Mouse (Mus musculus): ENCODE results near the gene Stk10. TPM values are rescaled to one million over a fixed set of nuclear protein-coding genes. Genes with fewer than 3 reads are reported as not detected.

Gene Stk10
- polyA plus RNA-seq, 1 experiment from 2014 or later: 3.0 TPM

- H3K27ac ChIP-seq (replicated peaks): peak within 1 kb of the TSS; percentile 75
- no peaks in the 10 kb centered on the region for H3K9me3 ChIP-seq
- 7% methylated on average over 33 of the region's 33 CpGs for WGBS
- peaks cover 7% of the 10 kb centered on the region for H3K36me3 ChIP-seq (replicated peaks)
- DNase-seq (ENCODE audit: low spot score): peak; percentile 39
- peaks cover 37% of the 10 kb centered on the region for H3K4me1 ChIP-seq
- peaks cover 51% of the 10 kb centered on the region for H3K27me3 ChIP-seq (replicated peaks; ENCODE audit: low read depth, poor library complexity, severe bottlenecking)
- peak within 1 kb of the TSS; percentile 77 for H3K4me3 ChIP-seq
These were observed 987 bp upstream of the Stk10 start, which contains the start of gene Efcab9 for GRCm38 (mm10) chr11:32531871-32532764. Gene Efcab9, minus strand, starts transcription at chr11:32532081.

- no peaks in the 10 kb centered on the region for H3K9me3 ChIP-seq
- peaks cover 51% of the 10 kb centered on the region for H3K27me3 ChIP-seq (replicated peaks; ENCODE audit: low read depth, poor library complexity, severe bottlenecking)
- 2% methylated on average over 24 of the region's 24 CpGs for WGBS
- H3K4me1 ChIP-seq: peaks cover 50% of the 10 kb centered on the region
- no peaks in the 10 kb centered on the region for H3K36me3 ChIP-seq (replicated peaks)
- H3K27ac ChIP-seq (replicated peaks): peak overlapping the region; percentile 75
- DNase-seq (ENCODE audit: low spot score): peak; percentile 52
- peak overlapping the region; percentile 77 for H3K4me3 ChIP-seq
These were observed 567 bp downstream of the Stk10 start for GRCm38 (mm10) chr11:32533482-32534261.

- peaks cover 51% of the 10 kb centered on the region for H3K27me3 ChIP-seq (replicated peaks; ENCODE audit: low read depth, poor library complexity, severe bottlenecking)
- DNase-seq (ENCODE audit: low spot score): no peak
- no peak overlapping the region for H3K27ac ChIP-seq (replicated peaks)
- H3K9me3 ChIP-seq: no peaks in the 10 kb centered on the region
- WGBS: 71% methylated on average over 7 of the region's 7 CpGs
- peak overlapping the region; percentile 12; the same call in 1 of the 2 replicates for H3K4me3 ChIP-seq
- H3K4me1 ChIP-seq: peaks cover 53% of the 10 kb centered on the region
- H3K36me3 ChIP-seq (replicated peaks): no peaks in the 10 kb centered on the region
These were observed 1.5 kb downstream of the Stk10 start for GRCm38 (mm10) chr11:32534453-32535075.

GRCm38 (mm10) chr11:32535646-32536045 is 2.5 kb downstream of the Stk10 start:
- H3K27me3 ChIP-seq (replicated peaks; ENCODE audit: low read depth, poor library complexity, severe bottlenecking): peaks cover 50% of the 10 kb centered on the region
- no peak overlapping the region for H3K27ac ChIP-seq (replicated peaks)
- WGBS: 94% methylated on average over 4 of the region's 4 CpGs
- peaks cover 60% of the 10 kb centered on the region for H3K4me1 ChIP-seq
- H3K9me3 ChIP-seq: no peaks in the 10 kb centered on the region
- no peak overlapping the region for H3K4me3 ChIP-seq
- no peak for DNase-seq (ENCODE audit: low spot score)
- no peaks in the 10 kb centered on the region for H3K36me3 ChIP-seq (replicated peaks)

- WGBS: 42% methylated on average over 7 of the region's 7 CpGs
- Histone ChIP-seq H3K36me3 (replicated peaks) (no peaks in the 10 kb centered on the region), H3K4me3 (no peak overlapping the region), H3K27me3 (replicated peaks; ENCODE audit: low read depth, poor library complexity, severe bottlenecking) (peaks cover 37% of the 10 kb centered on the region), H3K9me3 (no peaks in the 10 kb centered on the region), H3K4me1 (peaks cover 63% of the 10 kb centered on the region), H3K27ac (replicated peaks) (no peak overlapping the region)
- DNase-seq (ENCODE audit: low spot score): no peak
These were observed 3.8 kb downstream of the Stk10 start for GRCm38 (mm10) chr11:32536954-32537353.

GRCm38 (mm10) chr11:32538435-32538834 is 5.3 kb downstream of the Stk10 start:
- no peaks in the 10 kb centered on the region for H3K36me3 ChIP-seq (replicated peaks)
- WGBS: 56% methylated on average over 6 of the region's 6 CpGs
- H3K27me3 ChIP-seq (replicated peaks; ENCODE audit: low read depth, poor library complexity, severe bottlenecking): peaks cover 23% of the 10 kb centered on the region
- H3K4me1 ChIP-seq: peaks cover 59% of the 10 kb centered on the region
- H3K27ac ChIP-seq (replicated peaks): no peak overlapping the region
- H3K4me3 ChIP-seq: no peak overlapping the region
- no peak for DNase-seq (ENCODE audit: low spot score)
- H3K9me3 ChIP-seq: no peaks in the 10 kb centered on the region

GRCm38 (mm10) chr11:32538846-32539245 is 5.7 kb downstream of the Stk10 start:
- Histone ChIP-seq H3K4me3 (no peak overlapping the region), H3K27ac (replicated peaks) (no peak overlapping the region), H3K36me3 (replicated peaks) (no peaks in the 10 kb centered on the region), H3K9me3 (no peaks in the 10 kb centered on the region), H3K4me1 (peaks cover 55% of the 10 kb centered on the region), H3K27me3 (replicated peaks; ENCODE audit: low read depth, poor library complexity, severe bottlenecking) (peaks cover 19% of the 10 kb centered on the region)
- no peak for DNase-seq (ENCODE audit: low spot score)
- WGBS: 79% methylated on average over 4 of the region's 4 CpGs

- no peak overlapping the region for H3K4me3 ChIP-seq
- no peaks in the 10 kb centered on the region for H3K36me3 ChIP-seq (replicated peaks)
- H3K27ac ChIP-seq (replicated peaks): no peak overlapping the region
- 92% methylated on average over 7 of the region's 7 CpGs for WGBS
- DNase-seq (ENCODE audit: low spot score): no peak
- H3K4me1 ChIP-seq: peaks cover 46% of the 10 kb centered on the region
- no peaks in the 10 kb centered on the region for H3K9me3 ChIP-seq
- H3K27me3 ChIP-seq (replicated peaks; ENCODE audit: low read depth, poor library complexity, severe bottlenecking): peaks cover 11% of the 10 kb centered on the region
These were observed 6.6 kb downstream of the Stk10 start for GRCm38 (mm10) chr11:32539717-32540116.

GRCm38 (mm10) chr11:32540463-32540862 is 7.4 kb downstream of the Stk10 start:
- Histone ChIP-seq H3K4me3 (no peak overlapping the region), H3K4me1 (peaks cover 42% of the 10 kb centered on the region), H3K27me3 (replicated peaks; ENCODE audit: low read depth, poor library complexity, severe bottlenecking) (peaks cover 3% of the 10 kb centered on the region; the same call in 1 of the 2 replicates), H3K36me3 (replicated peaks) (no peaks in the 10 kb centered on the region), H3K27ac (replicated peaks) (no peak overlapping the region), H3K9me3 (no peaks in the 10 kb centered on the region)
- no peak for DNase-seq (ENCODE audit: low spot score)
- WGBS: 75% methylated on average over 6 of the region's 6 CpGs

GRCm38 (mm10) chr11:32542181-32542580 is 9.1 kb downstream of the Stk10 start:
- no peaks in the 10 kb centered on the region for H3K27me3 ChIP-seq (replicated peaks; ENCODE audit: low read depth, poor library complexity, severe bottlenecking)
- H3K36me3 ChIP-seq (replicated peaks): no peaks in the 10 kb centered on the region
- WGBS: 93% methylated on average over 4 of the region's 4 CpGs
- H3K4me3 ChIP-seq: no peak overlapping the region
- H3K27ac ChIP-seq (replicated peaks): peak overlapping the region; percentile 44; the same call in 1 of the 2 replicates
- H3K4me1 ChIP-seq: peaks cover 37% of the 10 kb centered on the region
- H3K9me3 ChIP-seq: no peaks in the 10 kb centered on the region
- DNase-seq (ENCODE audit: low spot score): no peak

- H3K4me3 ChIP-seq: no peak overlapping the region
- no peak for DNase-seq (ENCODE audit: low spot score)
- 51% methylated on average over 3 of the region's 3 CpGs for WGBS
- H3K9me3 ChIP-seq: no peaks in the 10 kb centered on the region
- no peaks in the 10 kb centered on the region for H3K27me3 ChIP-seq (replicated peaks; ENCODE audit: low read depth, poor library complexity, severe bottlenecking)
- H3K4me1 ChIP-seq: peaks cover 40% of the 10 kb centered on the region
- H3K36me3 ChIP-seq (replicated peaks): no peaks in the 10 kb centered on the region
- peak overlapping the region; percentile 44 for H3K27ac ChIP-seq (replicated peaks)
These were observed 9.7 kb downstream of the Stk10 start for GRCm38 (mm10) chr11:32542687-32543411.

GRCm38 (mm10) chr11:32544041-32544440 is 10.9 kb downstream of the Stk10 start:
- H3K4me1 ChIP-seq: peaks cover 31% of the 10 kb centered on the region
- no peak for DNase-seq (ENCODE audit: low spot score)
- H3K27ac ChIP-seq (replicated peaks): no peak overlapping the region
- 87% methylated on average over 6 of the region's 6 CpGs for WGBS
- H3K36me3 ChIP-seq (replicated peaks): no peaks in the 10 kb centered on the region
- H3K4me3 ChIP-seq: no peak overlapping the region
- no peaks in the 10 kb centered on the region for H3K27me3 ChIP-seq (replicated peaks; ENCODE audit: low read depth, poor library complexity, severe bottlenecking)
- no peaks in the 10 kb centered on the region for H3K9me3 ChIP-seq

Data from embryonic facial prominence, embryonic 10.5 days (tissue).